Mouse (Mus musculus) hindbrain, embryonic 14.5 days (tissue): ENCODE results near the gene Cenpf. TPM values are rescaled to one million over a fixed set of nuclear protein-coding genes. Genes with fewer than 3 reads are reported as not detected.

ENCODE experiments used
- ATAC-seq: fragments of 200-750 bp; cut with Nextera tagmentation; 2 replicates; pipeline ENCODE4 v1.8.0; 2017; ENCODE audit warnings: moderate number of reproducible peaks, mild to moderate bottlenecking, moderate TSS enrichment, moderate library complexity; ENCODE audit not compliant: low FRiP score
- DNase-seq: peaks from one replicate; pipeline ENCODE4 v3.0.0-alpha.2; 2015; ENCODE audit warnings: low spot score
- H3K27ac ChIP-seq: fragments of 300-500 bp; sonication (generic); 2 replicates; pipeline ENCODE4 v1.5.1; 2014; ENCODE audit warnings: mild to moderate bottlenecking, moderate library complexity
- H3K27me3 ChIP-seq: fragments of 300-500 bp; sonication (generic); 2 replicates; pipeline ENCODE4 v1.6.1; 2014; ENCODE audit warnings: mild to moderate bottlenecking, low read length, mixed read lengths; ENCODE audit not compliant: control insufficient read depth, insufficient read depth
- H3K36me3 ChIP-seq: fragments of 300-500 bp; sonication (generic); replicated peaks from 2 replicates; pipeline ENCODE4 v1.6.1; 2014; ENCODE audit not compliant: control insufficient read depth, insufficient read depth
- H3K4me1 ChIP-seq: fragments of 300-500 bp; sonication (generic); replicated peaks from 2 replicates; pipeline ENCODE4 v1.6.1; 2014; ENCODE audit warnings: antibody characterized with exemption, low read length, mixed read lengths; ENCODE audit not compliant: control insufficient read depth, insufficient read depth
- H3K4me2 ChIP-seq: fragments of 300-500 bp; sonication (generic); replicated peaks from 2 replicates; pipeline ENCODE4 v1.6.1; 2014; ENCODE audit warnings: mild to moderate bottlenecking, moderate library complexity
- H3K4me3 ChIP-seq: fragments of 300-500 bp; sonication (generic); replicated peaks from 2 replicates; pipeline ENCODE4 v1.5.1; 2014; ENCODE audit warnings: mild to moderate bottlenecking, low read length
- H3K9ac ChIP-seq: fragments of 300-500 bp; sonication (generic); 2 replicates; pipeline ENCODE4 v1.6.1; 2014
- H3K9me3 ChIP-seq: fragments of 300-500 bp; sonication (generic); 2 replicates; pipeline ENCODE4 v1.6.1; 2016; ENCODE audit warnings: low read length; ENCODE audit not compliant: control insufficient read depth
- WGBS: fragments of 180-500 bp; shearing (Covaris S2); extraction: QIAGEN DNeasy Blood & Tissue Kit; methylation state at CpG from one replicate; pipeline ENCODE4 v1.1.7; 2014; 5-methylcytosine and 5-hydroxymethylcytosine counted together
- polyA plus RNA-seq: library from polyadenylated mRNA; unstranded; fragments of >200 nt; fragmentation: Nextera tagmentation; extraction: Ambion mirVana; gene quantifications from 2 replicates; pipeline ENCODE4 v1.2.1, GENCODE M21; 2014

Cenpf gene
- polyA plus RNA-seq, 1 experiment from 2014 or later = 13.8 TPM

- ATAC-seq = no peak
- Histone ChIP-seq H3K4me2 (no peak overlapping the region), H3K9ac (no peak overlapping the region), H3K27me3 (no peaks in the 10 kb centered on the region), H3K9me3 (no peaks in the 10 kb centered on the region), H3K4me1 (no peaks in the 10 kb centered on the region), H3K36me3 (no peaks in the 10 kb centered on the region), H3K4me3 (no peak overlapping the region), H3K27ac (no peak overlapping the region)
- 89% methylated on average over 8 of the region's 8 CpGs for WGBS
- no peak for DNase-seq
Measured at GRCm38 (mm10) chr1:189605598-189606126, 82.2 kb downstream of the Cenpf start.

- no peak overlapping the region for H3K27ac ChIP-seq
- H3K27me3 ChIP-seq = no peaks in the 10 kb centered on the region
- ATAC-seq (no peak), DNase-seq (no peak)
- no peak overlapping the region for H3K4me2 ChIP-seq
- H3K36me3 ChIP-seq = no peaks in the 10 kb centered on the region
- 93% methylated on average over 3 of the region's 3 CpGs for WGBS
- no peak overlapping the region for H3K9ac ChIP-seq
- no peak overlapping the region for H3K4me3 ChIP-seq
- H3K4me1 ChIP-seq = no peaks in the 10 kb centered on the region
- H3K9me3 ChIP-seq = no peaks in the 10 kb centered on the region
Measured at GRCm38 (mm10) chr1:189597096-189597495, 90.8 kb downstream of the Cenpf start.

Other genes starting within 250 kb of the Cenpf start
- gene Ptpn14, start 40.2 kb upstream of the Cenpf start, polyA plus RNA-seq = 2.6 and 3.2 TPM in 2 replicates
- gene Smyd2, start 234.3 kb upstream of the Cenpf start, polyA plus RNA-seq = 73.9 and 84.4 TPM in 2 replicates